Mouse (Mus musculus) cerebellum, adult 11-12 months (tissue): Measurements from ENCODE around the gene Fam45a.

Source experiments
- DNase-seq: peaks from one replicate; pipeline ENCODE4 v3.0.0; 2022

The Fam45a gene

DNA sequence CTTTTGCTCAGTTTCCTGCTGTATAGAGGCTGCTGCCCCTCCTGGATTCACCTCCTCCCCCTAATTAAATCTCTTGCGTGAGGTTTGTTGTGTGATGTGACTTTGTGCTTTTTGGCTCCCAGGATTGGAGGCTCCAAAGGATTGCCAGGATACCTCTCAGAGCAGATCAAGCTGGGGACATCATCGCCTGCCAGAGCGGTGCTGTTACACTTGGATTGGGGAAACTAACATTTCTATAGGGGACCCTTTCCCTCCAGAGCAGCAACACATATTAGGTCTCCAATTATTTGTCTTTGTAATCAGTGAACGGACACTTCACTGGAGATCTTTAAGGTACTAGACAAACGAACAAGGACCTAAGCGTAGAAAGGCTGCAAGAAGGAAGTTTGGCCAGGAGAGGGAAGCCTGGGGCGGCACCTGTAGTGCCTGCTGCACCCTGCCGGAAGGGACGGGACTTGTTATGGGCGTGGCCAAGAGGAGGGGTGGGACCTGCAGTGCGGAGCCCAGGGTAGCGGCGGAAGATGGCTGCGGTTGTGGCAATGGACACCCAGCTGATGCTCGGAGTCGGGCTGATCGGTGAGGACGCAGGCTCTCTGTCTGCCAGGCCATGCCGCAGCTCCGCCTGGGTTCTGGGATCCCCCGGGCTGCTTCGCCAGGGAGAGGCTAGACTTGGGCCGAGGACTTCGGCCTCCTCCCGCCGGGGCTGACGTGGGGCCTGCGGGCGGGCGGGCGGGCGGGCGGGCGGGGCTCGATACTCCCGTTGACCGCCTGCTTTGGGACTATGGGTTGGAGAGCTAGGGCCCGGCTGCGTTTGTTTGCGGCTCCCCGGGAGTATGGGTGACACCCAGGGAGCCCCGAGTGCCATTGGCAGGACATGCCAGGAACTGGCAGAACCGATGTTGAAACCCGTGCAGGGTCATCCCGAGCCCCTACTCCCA lies at the start of gene Fam45a:
TSS of gene Fam45a (plus strand) at position 488 of the 938 bp plus-strand sequence.
- peak; percentile 90 for DNase-seq

DNA sequence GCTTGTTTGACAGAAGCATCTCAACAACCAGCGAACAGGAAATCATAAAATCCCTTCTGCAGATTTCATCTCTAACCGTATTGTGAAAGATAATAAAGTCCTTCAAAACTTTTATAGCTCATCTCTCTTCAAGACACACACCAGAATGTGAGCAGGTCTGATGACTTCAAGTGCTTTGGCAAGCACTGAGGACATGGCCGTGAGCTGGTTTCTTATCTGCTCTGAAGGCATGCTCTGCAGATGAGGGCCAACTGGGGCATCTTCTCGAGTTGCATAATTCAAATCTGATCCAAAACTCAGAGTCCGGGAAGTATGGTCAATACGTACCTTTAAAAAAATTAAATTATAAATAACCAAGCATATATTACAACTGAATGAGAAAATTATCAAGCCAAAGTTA lies 38.0 kb upstream of the Fam45a start:
- DNase-seq: no peak

DNA sequence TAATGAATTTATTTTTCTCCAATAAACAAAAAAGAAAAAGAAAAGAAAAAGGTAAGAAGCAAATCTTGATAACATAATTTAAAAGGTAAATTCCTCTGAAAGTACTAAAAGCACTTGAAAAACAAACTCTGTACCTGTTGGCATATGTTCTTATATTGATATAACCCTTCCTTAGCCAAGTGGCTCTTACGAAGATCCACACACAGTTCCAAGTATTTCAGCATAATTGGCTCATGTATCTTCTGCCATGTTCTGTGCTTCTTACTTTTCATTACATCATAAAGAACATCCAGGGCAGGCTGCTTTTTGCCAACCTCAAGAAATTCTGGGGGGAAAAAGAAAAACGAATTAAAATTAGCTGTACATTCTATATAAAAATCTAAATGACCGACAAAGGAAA lies 29.4 kb upstream of the Fam45a start:
- no peak for DNase-seq

DNA sequence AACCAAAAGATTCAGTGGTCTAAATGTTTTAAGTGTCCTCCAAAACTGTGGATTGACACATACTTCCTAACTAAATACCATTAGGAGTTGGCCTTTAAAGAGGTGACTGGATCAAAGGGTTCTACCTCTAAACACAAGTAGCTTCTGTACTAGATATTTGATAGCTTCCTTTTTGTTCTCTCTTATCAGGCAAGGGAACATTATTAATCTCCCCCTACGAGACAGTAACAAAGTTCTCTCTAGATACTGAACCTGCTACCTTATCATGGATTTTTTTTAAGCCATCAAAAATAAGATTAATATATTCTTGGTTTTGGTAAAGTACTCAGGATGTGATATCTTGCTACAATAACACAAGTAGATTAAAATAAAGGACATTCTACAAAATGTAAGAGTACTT lies 26.7 kb upstream of the Fam45a start:
- no peak for DNase-seq

DNA sequence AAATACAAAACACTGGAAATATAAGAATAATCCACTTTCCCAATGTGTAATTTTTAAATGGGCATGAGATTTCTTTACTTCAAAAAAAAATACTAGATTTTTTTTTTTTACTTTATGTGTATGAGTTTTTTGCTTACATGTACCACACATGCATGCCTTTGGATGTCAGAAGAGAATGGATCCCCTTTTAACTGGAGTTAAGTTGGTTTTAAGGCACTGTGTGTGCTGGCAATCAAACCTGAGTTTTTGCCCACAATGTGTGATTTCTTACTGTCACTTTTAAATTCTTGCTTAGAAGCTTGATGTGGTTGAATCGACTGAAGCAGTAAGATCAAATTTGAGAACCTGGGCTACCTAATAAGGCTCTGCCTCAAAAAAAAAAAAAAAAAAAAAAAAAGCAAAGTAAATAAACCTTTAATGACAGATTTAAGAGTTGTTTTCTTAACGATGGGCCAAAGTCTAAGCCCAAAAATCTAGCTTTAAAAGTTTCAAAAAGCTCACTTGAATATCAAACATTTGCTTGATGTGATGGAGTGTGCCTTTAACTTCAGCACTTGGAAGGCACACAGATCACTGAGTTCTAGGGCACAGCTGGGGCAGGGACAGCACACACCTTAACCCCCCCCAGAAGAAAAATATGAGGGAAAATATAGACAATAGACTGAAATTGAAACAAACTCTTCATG lies 23.8 kb upstream of the Fam45a start:
- no peak for DNase-seq

DNA sequence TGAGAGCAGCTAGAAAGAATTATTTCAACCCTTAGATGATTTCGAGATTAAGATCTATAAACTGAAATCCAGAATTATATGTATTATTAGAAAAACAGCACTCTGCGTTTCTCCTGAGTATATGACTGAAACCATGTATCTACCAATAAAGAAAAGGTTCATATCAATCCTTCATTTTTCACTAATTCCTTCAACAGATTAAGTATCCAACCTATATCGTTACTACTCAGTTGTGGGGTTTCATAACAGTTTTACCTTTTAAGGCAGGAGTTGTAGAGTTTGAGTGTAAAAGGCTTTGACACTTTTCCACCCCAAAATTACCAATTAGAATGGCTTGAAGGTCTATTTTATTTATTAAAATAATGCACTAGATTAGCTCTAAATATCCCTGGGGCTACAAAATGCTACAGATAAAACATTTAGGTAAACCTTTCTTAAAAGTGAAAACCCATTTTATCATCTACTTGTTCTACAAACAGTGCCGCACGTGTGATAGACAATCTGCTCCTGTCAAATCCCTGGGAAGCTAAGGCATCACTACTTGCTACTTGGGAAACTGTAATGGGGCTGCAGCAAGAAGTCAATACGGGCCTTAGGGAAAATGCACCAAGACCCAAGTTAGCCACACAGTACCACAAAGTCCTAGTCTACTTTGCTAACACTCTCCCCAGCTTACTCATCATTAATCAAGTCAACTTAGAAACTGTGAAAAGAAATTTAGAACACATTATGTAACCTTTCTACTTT lies 23.0 kb upstream of the Fam45a start:
- DNase-seq: no peak

DNA sequence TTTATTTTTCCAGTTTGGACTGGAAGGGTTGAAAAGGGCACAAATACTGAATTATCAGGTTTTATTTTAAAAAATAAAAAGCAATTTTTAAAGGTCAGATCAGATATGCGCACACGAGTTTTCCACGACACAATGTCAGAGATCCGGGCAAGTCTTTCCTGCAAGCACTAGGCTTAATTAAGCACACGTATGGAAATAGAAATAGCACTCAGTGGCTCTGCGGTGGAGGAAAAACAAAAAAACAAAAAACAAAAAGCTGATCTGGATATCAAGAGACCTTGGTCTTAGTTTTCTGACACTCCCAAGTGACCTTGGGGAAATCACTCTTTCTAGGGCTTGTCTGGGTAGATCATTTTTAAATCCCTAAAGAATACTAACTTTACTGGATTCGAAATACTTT lies 21.9 kb upstream of the Fam45a start:
- DNase-seq: no peak

DNA sequence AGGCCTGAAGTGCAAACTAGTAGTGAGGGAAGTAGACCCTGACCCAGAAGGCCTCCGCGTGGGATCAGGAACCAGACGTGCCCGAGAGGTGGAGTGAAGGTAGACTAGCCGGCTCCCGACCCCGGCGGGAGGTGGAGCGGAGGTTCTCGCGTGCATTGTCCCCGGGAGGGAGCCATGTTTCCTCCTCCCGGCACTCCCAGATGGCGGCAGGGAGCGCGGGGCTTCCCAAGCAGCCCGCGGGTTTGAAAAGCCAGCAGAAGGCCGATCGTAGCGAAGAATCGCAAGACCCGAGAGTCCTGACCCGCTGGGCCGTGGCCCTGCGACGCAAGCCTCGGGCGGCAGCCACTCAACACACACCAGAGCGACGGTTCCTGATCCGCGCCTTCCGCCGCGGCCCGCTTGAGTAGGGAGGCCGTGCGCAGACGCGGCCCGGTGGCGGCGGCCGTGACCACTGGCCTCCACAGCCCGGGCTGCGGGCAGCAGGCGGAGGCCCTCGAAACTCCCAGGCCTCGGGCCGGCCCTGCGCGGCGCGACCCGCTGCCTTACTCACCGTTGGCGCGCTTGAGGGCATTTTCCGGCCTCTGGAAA lies 21.4 kb upstream of the Fam45a start:
- DNase-seq: peak; percentile 66

DNA sequence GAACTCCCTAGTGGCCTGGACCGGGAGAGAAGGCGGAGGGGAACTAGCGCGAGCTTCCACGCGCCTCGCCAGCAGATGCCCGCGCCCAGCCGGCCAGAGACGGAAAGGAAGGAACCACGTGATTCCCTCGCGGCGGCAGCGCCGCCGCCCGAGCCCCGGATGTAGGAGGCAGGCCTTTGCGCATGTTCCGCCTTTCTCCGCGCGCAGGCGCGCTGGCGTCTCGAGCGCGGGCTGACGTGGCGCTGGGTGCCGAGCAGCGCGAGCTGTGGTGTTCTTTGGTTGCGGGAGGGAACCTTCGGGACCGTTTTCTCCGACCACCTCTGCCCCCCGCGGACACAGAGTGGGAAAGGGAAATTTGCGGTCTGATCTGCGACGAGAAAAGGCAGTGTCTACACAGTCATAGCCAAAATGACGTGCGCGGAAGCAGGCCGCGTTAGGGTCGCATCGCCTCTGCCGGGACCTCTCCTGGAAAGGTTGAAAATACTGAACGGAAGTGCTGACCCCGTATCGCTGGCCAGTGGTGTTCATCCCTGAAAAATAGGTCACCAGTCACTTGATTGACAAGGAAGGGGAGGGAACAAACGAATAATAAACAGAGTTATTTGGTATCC lies 20.7 kb upstream of the Fam45a start, which contains the start of gene Eif3a:
TSS of gene Eif3a (minus strand) at position 108 of the 611 bp plus-strand sequence.
- peak; percentile 96 for DNase-seq

DNA sequence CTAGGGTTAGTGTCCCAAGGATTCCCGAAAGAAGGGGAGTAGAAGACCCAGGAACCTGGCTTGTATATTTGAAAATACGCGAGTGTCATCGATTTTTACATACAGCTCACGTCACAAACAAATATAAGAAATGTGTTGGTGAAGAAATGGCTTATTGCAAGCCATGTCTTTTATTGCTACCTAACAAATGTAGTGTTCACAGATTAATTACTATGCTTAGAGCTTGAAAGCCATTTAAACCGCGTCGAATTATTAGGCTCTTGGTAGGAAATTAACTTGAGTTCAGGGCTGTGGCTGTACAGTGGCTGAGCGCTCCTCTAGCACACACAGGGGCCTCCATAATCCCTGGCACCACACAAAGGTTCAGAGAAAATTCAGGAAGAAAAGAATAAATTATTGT lies 20.2 kb upstream of the Fam45a start:
- DNase-seq: no peak

DNA sequence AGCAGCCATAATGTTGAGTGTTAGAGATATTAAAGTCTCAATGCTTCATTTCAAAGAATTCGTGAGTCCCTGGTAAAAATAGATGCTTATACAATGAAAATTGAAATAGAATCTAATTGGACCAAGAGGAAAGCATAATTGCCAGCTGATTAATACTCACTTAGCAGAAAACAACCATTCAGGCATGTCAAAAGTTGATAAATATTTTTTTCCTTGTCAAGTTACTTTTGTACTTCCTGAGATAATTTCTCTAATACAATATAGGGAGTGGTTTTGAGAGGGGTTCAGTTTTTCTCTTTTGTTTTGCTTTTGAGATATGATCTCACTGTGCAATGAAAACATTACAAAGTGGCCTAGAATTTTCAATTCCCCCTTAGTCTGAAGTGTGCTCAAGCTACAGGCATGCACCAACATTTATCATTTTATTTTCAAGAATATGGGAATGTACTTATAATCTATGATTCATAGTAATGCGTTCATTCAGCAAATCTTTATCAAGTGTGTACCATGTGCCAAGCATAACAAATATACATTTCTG lies 18.1 kb upstream of the Fam45a start:
- DNase-seq: no peak

DNA sequence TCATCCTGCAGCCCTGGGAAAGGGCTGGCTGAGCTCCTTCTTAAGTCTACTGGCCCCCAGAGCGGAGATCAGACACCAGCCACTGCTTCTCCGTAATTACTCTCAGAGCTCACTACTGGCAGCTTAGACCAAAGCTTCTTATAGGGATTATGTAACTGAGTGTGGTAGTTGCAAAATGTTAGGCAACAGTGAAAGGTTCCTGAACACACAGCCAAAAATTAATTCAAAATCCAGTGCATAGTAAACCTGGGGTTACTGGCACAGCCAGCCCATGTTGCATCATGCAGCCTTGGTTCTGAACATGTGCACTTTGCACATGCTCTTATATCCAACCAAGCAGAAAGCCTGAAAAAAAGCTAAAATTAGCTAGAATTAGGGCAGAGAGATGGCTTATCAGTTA lies 16.1 kb upstream of the Fam45a start:
- DNase-seq: no peak

DNA sequence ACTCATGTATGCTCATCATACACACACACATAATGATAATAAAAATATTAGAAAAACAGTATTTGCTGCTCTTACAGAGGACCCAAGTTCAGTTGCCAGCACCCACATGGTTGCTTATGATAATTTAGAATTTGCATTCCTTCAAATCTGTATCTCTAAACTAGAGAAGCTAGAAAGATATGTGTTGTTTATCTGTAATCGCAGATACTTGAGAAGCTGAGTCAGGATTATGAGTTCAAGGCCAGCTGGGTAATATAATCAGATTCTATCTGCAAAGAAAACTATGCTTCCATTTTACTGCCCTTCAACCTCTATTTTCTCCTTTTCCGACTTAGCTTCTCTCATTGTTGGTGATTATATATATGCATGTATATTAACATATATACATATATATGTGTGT lies 14.0 kb upstream of the Fam45a start:
- no peak for DNase-seq

DNA sequence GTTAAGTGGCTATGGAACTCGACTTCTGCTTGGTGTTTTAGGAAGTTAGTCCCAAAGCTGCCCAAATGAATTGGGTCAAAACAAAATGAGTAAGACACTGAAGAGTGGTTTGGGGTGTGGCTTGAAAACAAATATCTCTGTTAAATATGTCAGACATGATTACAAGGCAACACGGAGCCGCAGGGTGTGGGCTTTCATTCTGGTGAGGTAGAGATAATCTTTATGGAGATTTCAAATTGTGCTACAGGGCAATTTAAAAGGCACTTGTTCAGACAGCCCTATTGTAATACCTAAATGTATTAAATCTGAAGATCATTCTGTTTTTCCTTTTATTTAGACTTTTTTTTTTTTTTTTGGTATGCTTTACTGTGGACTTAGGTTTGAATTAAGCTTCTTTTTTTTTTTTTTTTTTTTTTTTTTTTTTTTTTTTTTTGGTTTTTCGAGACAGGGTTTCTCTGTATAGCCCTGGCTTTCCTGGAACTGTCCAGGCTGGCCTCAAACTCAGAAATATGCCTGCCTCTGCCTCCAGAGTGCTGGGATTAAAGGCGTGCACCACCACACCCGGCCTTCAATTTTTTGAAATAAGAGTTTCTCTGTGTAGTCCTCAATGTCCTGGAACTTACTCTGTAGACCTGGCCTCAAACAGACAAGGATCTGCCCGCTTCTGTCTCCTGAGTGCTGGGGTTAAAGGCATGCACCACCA lies 11.4 kb upstream of the Fam45a start:
- no peak for DNase-seq

DNA sequence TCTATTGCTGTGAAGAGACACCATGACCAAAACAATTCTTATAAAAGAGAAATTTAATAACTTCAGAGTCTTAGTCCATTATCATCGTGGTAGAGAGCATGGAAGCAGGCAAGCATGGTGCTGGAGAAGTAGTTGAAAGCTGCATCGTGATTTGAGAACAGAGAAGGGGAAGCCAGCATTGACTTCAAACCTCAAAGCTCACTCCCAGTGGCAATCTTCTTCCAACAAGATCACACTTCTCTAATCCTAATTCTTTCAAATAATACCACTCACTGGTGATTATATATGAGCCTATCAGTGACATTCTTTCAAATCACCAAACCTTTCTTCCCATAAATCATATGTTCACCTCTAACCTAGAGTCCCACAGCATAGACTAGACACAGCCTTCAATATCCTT lies 6.5 kb upstream of the Fam45a start:
- no peak for DNase-seq

DNA sequence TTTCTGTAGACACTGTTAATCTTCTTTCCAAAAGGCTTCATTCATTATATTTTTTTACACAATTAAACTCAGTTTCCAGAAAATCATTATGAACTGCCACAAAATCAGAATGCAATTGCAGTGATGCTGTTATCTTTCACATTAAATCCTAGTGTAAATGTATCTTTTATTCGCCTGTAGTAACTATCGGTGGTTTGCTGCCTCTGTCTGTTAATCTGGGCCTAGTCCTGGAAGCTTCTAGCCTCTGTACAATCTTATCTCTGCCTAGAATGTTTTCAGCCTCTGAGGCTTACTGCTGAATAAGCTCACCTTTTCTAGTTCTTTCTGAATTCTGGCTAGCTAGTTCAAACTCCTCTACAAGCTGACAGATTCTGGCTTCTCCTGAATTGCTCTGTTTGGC lies 1.5 kb upstream of the Fam45a start:
- no peak for DNase-seq

DNA sequence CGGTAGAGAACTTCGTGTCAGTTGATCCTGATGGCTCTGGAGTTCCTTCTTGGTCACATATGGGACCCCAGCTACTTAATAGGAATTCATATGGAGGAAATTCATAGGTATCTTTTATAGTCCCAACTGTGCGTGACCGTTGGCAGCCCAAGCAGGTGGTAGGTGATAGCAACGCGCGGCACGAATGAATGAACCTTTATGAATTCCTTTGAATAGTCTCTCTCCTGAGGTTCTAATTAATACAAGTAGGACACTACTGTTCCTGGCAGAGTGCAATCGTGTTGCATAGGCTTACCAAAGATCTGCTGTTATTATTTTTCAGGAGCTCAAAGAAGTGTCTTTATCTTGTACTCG lies 628 bp downstream of the Fam45a start:
- DNase-seq: no peak

DNA sequence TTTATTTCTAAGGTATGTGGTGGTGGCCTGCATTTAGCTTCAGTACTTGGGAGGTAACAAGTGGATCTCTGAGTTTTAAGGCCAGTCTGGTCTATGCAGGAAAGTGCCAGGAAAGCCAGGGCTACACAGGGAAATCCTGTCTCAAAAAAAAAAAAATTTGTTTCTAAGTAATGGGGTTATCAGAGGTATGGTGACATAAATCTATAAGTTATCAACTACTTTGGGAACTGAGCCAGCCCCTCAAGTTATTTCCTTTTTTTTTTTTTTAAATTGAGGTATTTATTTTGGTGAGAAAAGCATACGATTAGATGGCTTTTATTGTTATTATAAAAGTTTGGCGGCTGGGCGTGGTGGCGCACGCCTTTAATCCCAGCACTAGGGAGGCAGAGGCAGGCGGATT lies 1.7 kb downstream of the Fam45a start:
- DNase-seq: no peak

DNA sequence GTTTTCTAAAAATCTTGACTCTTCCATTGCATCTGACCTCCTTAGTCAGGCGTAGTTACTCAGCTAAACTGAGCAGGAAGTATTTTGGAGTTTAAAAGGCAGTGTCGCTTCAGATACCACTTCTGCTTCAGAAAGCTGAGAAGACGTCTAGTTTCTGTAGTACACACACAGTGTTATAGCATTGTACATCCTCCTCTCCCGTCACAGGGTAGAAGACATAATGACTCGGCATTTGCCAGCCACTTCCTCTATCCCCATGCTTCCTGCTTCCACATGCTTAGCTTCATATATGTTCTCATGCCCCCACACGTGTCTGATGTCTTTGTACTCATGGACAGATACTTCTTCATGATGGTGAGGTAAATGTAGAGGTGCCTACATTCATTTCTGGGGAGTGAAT lies 7.3 kb downstream of the Fam45a start:
- DNase-seq: no peak

DNA sequence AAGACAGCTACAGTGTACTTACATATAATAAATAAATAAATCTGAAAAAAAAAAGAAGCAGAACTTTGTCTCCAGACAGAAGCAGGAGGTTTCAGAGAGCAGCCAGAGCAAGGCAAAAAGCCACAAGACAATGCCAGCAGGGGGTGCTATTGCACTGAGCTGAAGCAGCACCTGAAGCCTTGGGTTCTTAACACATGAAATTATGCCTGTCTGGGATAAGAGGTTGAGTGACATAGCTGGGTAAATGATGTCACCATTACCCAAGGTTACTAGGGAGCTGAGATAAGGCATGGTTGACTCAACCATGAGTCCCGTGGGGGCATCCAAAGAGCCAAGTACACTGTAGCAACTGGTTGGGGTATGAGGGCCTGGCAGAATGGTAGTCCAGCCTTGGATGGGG lies 26.4 kb downstream of the Fam45a start:
- DNase-seq: peak; percentile 49

DNA sequence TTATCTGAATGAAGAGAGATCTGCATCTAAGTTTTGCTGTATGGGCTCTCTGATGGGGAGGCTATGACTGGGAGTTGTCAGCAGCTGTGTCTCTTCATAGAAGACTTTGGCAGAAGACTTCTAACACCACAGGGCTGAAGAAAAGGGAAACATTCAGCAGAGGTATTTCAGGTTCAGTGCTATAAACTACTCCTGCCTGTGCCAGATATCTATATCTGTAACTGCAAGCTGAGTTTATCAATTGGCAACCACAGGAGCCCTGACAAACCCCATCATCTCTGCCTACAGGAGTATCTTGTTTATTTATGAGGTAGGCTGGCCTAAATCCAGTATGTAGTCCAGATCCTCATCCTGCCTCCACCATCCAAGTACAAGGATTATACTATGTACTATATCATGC lies 31.9 kb downstream of the Fam45a start:
- no peak for DNase-seq

DNA sequence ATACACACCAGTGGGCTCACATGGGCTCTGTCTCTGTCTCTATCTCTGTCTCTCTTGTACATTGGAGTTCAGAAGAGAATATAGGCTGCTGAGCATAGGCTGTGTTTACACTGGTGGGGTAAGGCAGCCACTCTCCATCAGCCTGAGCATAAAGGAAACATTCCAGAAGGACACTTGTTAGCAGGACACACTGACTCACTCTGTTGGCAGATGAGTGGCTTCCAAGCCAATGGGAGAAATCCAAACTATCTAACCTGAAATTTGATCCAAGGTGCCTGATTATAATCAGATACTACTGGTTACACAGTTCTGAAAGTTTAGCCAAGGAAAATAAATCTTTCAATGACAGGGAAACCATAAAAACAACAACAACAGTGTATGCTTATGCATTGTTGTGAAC lies 34.3 kb downstream of the Fam45a start:
- no peak for DNase-seq
